ENCODE assay signal across 13 mouse cellular contexts in genomic region chr19:9073776-9074411, GRCm38 (mm10). TPM values are rescaled to one million over a fixed set of nuclear protein-coding genes. Genes with fewer than 3 reads are reported as not detected.
DNase-seq lines count a peak whose midpoint lies in the region; ATAC-seq and TF ChIP-seq lines count a peak whose summit lies in the region.
"Had no signal": no experiment of that assay in that cellular context is flagged by ENCODE, and none has a peak within 500 bp of the region (broad histone marks: within the 10 kb centered on the region; RNA-seq: fewer than 3 reads in every experiment).

No protein-coding gene starts in this region.

- peak overlapping the region; percentile 48 for H3K27ac ChIP-seq in embryonic facial prominence, embryonic 15.5 days (replicated peaks)
- peak overlapping the region; percentile 48; the same call in 1 of the 2 replicates for H3K27ac ChIP-seq in kidney, embryonic 16.5 days (ENCODE audit: low read length)
- no peak overlapping the region for H3K27ac ChIP-seq in hindbrain, postnatal 0 days

- peaks cover 43% of the 10 kb centered on the region for H3K4me1 ChIP-seq in embryonic facial prominence, embryonic 15.5 days
- peaks cover 31% of the 10 kb centered on the region for H3K4me1 ChIP-seq in kidney, embryonic 16.5 days (ENCODE audit: insufficient read depth, low read length)
- peaks cover 7% of the 10 kb centered on the region; the same call in 1 of the 2 replicates for H3K4me1 ChIP-seq in hindbrain, postnatal 0 days (ENCODE audit: insufficient read depth, low read length)

- H3K27me3 ChIP-seq in embryonic facial prominence, embryonic 15.5 days: no peaks in the 10 kb centered on the region
- H3K27me3 ChIP-seq in kidney, embryonic 16.5 days (ENCODE audit: insufficient read depth, low read length): no peaks in the 10 kb centered on the region
- H3K27me3 ChIP-seq in hindbrain, postnatal 0 days (ENCODE audit: insufficient read depth, low read length): no peaks in the 10 kb centered on the region

- no peaks in the 10 kb centered on the region for H3K36me3 ChIP-seq in embryonic facial prominence, embryonic 15.5 days
- H3K36me3 ChIP-seq in kidney, embryonic 16.5 days (ENCODE audit: insufficient read depth, low read length): no peaks in the 10 kb centered on the region
- no peaks in the 10 kb centered on the region for H3K36me3 ChIP-seq in hindbrain, postnatal 0 days (ENCODE audit: insufficient read depth, low read length)

- H3K4me3 ChIP-seq in embryonic facial prominence, embryonic 15.5 days (replicated peaks): no peak overlapping the region
- H3K4me3 ChIP-seq in kidney, embryonic 16.5 days (ENCODE audit: low read length): no peak overlapping the region
- no peak overlapping the region for H3K4me3 ChIP-seq in hindbrain, postnatal 0 days (ENCODE audit: low read length)

- TF ChIP-seq CTCF in hindbrain, postnatal 0 days (IDR thresholded peaks at IDR 0.05; ENCODE audit: low read depth): no peak

- no peak for ATAC-seq in embryonic facial prominence, embryonic 15.5 days (ENCODE audit: insufficient number of reproducible peaks, low FRiP score, low TSS enrichment, low read depth)
- ATAC-seq in kidney, embryonic 16.5 days (ENCODE audit: low FRiP score, low TSS enrichment): no peak
- no peak for ATAC-seq in hindbrain, postnatal 0 days
- ATAC-seq: forebrain, embryonic 16.5 days; inflammation-experienced regulatory T-cells, adult 6 months had no signal

- DNase-seq in 3134 (ENCODE audit: extremely low read depth, insufficient read length, low spot score) (peak; percentile 78), 416B (ENCODE audit: low read depth) (peak; percentile 89)
- no peak for DNase-seq in urinary bladder, adult 2 months (ENCODE audit: low spot score)
- no peak for DNase-seq in hindbrain, postnatal 0 days (ENCODE audit: low spot score)
- no peak for DNase-seq in urinary bladder, adult 18-20 months (ENCODE audit: low spot score in 2 of 2)
- DNase-seq: cerebellum, postnatal 14 days; right cerebral cortex, postnatal 14 days; thymus, postnatal 4 days had no signal

- WGBS in embryonic facial prominence, embryonic 15.5 days: 62% methylated on average over 12 of the region's 12 CpGs
- 61% methylated on average over 12 of the region's 12 CpGs for WGBS in kidney, embryonic 16.5 days
- WGBS in hindbrain, postnatal 0 days: 79% methylated on average over 12 of the region's 12 CpGs

- H3K9me3 ChIP-seq in embryonic facial prominence, embryonic 15.5 days (replicated peaks): no peaks in the 10 kb centered on the region
- no peaks in the 10 kb centered on the region for H3K9me3 ChIP-seq in kidney, embryonic 16.5 days (ENCODE audit: low read length)
- no peaks in the 10 kb centered on the region for H3K9me3 ChIP-seq in hindbrain, postnatal 0 days (ENCODE audit: low read length)

- no peak overlapping the region for H3K4me2 ChIP-seq in embryonic facial prominence, embryonic 15.5 days (replicated peaks)
- no peak overlapping the region for H3K4me2 ChIP-seq in kidney, embryonic 16.5 days (replicated peaks; ENCODE audit: low read depth, low read length)
- no peak overlapping the region for H3K4me2 ChIP-seq in hindbrain, postnatal 0 days (ENCODE audit: low read depth, low read length)

- no peak overlapping the region for H3K9ac ChIP-seq in embryonic facial prominence, embryonic 15.5 days
- H3K9ac ChIP-seq in kidney, embryonic 16.5 days (replicated peaks; ENCODE audit: low read length): no peak overlapping the region; the same call in 1 of the 2 replicates
- H3K9ac ChIP-seq in hindbrain, postnatal 0 days (replicated peaks; ENCODE audit: low read length): no peak overlapping the region

RNA-seq across cellular contexts. Expression of gene Scgb1a1, which starts 13.9 kb away (rescaled TPM):
- 1.3 and 1.4 TPM in 2 replicates for polyA plus RNA-seq in embryonic facial prominence, embryonic 15.5 days (2015; fragmentation: Nextera tagmentation; extraction: Ambion mirVana)
- 0.76 TPM in 1 of 2 replicates, not detected in the other for polyA plus RNA-seq in kidney, embryonic 16.5 days (2015; fragmentation: Nextera tagmentation; extraction: Ambion mirVana)
- 0.23 TPM in 1 of 2 replicates, not detected in the other for polyA plus RNA-seq in urinary bladder, adult 2 months (2012; rRNA removed)
- total RNA-seq in hindbrain, postnatal 0 days (2014; rRNA removed): not detected in 2 replicates
- not detected in 2 replicates for polyA plus RNA-seq in hindbrain, postnatal 0 days (2015; fragmentation: Nextera tagmentation; extraction: Ambion mirVana)
- polyA plus RNA-seq: forebrain, embryonic 16.5 days; inflammation-experienced regulatory T-cells, adult 6 months; limb, embryonic 14.5 days had no signal

Comparison
In these comparisons a context has a peak if more than half of its experiments do, and no peak if none do; other contexts are left out.
1. DNase-seq: peak in 3134 (single experiment) and 416B (single experiment); none in urinary bladder, adult 2 months (single experiment), hindbrain, postnatal 0 days (single experiment) and urinary bladder, adult 18-20 months (0 of 2).